Mouse (Mus musculus) lung, postnatal 0 days (tissue): ENCODE results near the gene Agbl2. TPM values are rescaled to one million over a fixed set of nuclear protein-coding genes. Genes with fewer than 3 reads are reported as not detected.

Source experiments
- ATAC-seq: fragments of 200-750 bp; cut with Nextera tagmentation; 2 replicates; pipeline ENCODE4 v1.8.0; 2017; ENCODE audit warnings: moderate library complexity
- DNase-seq: peaks from one replicate; pipeline ENCODE4 v3.0.0-alpha.2; 2016; ENCODE audit warnings: low spot score
- H3K27ac ChIP-seq: fragments of 300-500 bp; sonication (generic); 2 replicates; pipeline ENCODE4 v1.5.1; 2014; ENCODE audit warnings: antibody characterized with exemption, mild to moderate bottlenecking, low read length, mixed read lengths
- H3K27me3 ChIP-seq: fragments of 300-500 bp; sonication (generic); replicated peaks from 2 replicates; pipeline ENCODE4 v1.6.1; 2014; ENCODE audit warnings: low read length, mixed read lengths; ENCODE audit not compliant: insufficient read depth
- H3K36me3 ChIP-seq: fragments of 300-500 bp; sonication (generic); 2 replicates; pipeline ENCODE4 v1.6.1; 2014; ENCODE audit warnings: low read length, mixed read lengths; ENCODE audit not compliant: insufficient read depth
- H3K4me1 ChIP-seq: fragments of 300-500 bp; sonication (generic); 2 replicates; pipeline ENCODE4 v1.6.1; 2014; ENCODE audit warnings: antibody characterized with exemption, low read depth, low read length, mixed read lengths; ENCODE audit not compliant: insufficient read depth
- H3K4me2 ChIP-seq: fragments of 300-500 bp; sonication (generic); replicated peaks from 2 replicates; pipeline ENCODE4 v1.6.1; 2014; ENCODE audit warnings: low read depth, mild to moderate bottlenecking, low read length, moderate library complexity, mixed read lengths
- H3K4me3 ChIP-seq: fragments of 300-500 bp; sonication (generic); 2 replicates; pipeline ENCODE4 v1.5.1; 2014; ENCODE audit warnings: low read depth, low read length
- H3K9ac ChIP-seq: fragments of 300-500 bp; sonication (generic); replicated peaks from 2 replicates; pipeline ENCODE4 v1.6.1; 2014; ENCODE audit warnings: low read depth, mild to moderate bottlenecking
- H3K9me3 ChIP-seq: fragments of 300-500 bp; sonication (generic); 2 replicates; pipeline ENCODE4 v1.6.1; 2016; ENCODE audit warnings: low read length, mixed read lengths
- CTCF ChIP-seq: IDR thresholded peaks from 2 replicates; pipeline ENCODE4 v1.5.1; 2016; ENCODE audit warnings: antibody characterized with exemption, mild to moderate bottlenecking
- EP300 ChIP-seq: IDR thresholded peaks from 2 replicates; pipeline ENCODE4 v1.6.1; 2016; ENCODE audit warnings: antibody characterized with exemption, mild to moderate bottlenecking, control low read depth
- WGBS: fragments of 180-500 bp; shearing (Covaris S2); extraction: QIAGEN DNeasy Blood & Tissue Kit; methylation state at CpG from one replicate; pipeline ENCODE4 v1.1.7; 2014; 5-methylcytosine and 5-hydroxymethylcytosine counted together
- polyA plus RNA-seq: library from polyadenylated mRNA; unstranded; fragments of >200 nt; fragmentation: Nextera tagmentation; extraction: Ambion mirVana; gene quantifications from 2 replicates; pipeline ENCODE4 v1.2.1, GENCODE M21; 2015

Agbl2 gene
- polyA plus RNA-seq, 1 experiment from 2014 or later = 2.7 TPM

GRCm38 (mm10) chr2:90745053-90745678 is 37.4 kb upstream of the Agbl2 start, which contains the start of gene Fnbp4:
Fnbp4 (plus strand) TSS chr2:90745370.
- under 1% methylated on average over 44 of the region's 44 CpGs for WGBS
- no peaks in the 10 kb centered on the region for H3K27me3 ChIP-seq

DNA sequence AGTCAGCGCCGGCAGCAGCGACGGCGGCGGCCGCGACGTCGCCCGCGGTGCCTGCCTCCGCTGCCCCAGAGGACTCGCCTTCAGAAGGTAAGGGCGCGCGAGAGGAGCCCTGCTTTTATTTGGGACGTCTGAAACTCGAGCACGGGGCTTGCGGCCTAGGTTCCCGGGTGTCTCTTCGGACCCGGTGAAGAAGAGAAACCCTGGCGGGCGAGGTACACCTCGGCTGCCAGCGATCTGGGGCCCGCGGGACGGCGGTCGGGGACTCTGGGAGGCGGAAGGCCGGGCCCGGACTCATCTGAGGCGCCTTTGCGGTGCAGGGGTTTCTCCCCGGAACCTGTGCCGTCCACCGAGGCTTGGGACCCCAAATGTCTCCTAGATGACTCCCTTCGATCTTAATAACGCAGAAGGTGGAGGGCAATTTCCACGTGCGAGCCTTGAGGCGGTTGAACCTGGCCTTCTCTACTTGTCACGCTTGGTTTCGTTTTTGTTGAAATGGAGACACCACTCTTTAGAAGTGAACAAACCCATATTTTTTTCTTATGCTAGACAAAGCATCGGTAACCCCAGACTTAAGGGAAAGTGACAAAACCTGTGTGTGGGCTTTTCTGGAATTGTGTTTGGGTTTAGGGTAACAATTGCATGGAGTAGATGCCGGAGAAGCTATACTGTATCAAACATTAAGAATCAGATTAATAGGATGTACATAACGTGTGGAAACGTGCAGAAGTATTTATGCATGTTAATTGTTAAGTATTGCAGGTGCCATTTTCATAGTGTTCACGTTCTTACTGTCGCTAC is 36.6 kb upstream of the Agbl2 start:
- WGBS = under 1% methylated on average over 53 of the region's 54 CpGs
- H3K4me1 ChIP-seq = peaks cover 8% of the 10 kb centered on the region; the same call in 1 of the 2 replicates
- peak; percentile 54 for DNase-seq

More at GRCm38 (mm10) chr2:90745053-90745678, 37.4 kb upstream of the Agbl2 start, which contains the start of gene Fnbp4:
- Histone ChIP-seq H3K36me3 (no peaks in the 10 kb centered on the region), H3K27ac (peak within 1 kb of the TSS; percentile 97), H3K9ac (peak within 1 kb of the TSS; percentile 95), H3K4me2 (peak within 1 kb of the TSS; percentile 63), H3K9me3 (no peaks in the 10 kb centered on the region), H3K4me3 (peak within 1 kb of the TSS; percentile 96), H3K4me1 (peaks cover 8% of the 10 kb centered on the region; the same call in 1 of the 2 replicates)
- ATAC-seq (peak; percentile 99), DNase-seq (peak; percentile 100)
- TF ChIP-seq CTCF = peak; percentile 41; the same call in 1 of the 2 replicates
- TF ChIP-seq EP300 = peak; percentile 72

GRCm38 (mm10) chr2:90746538-90746865 is 36.0 kb upstream of the Agbl2 start:
- no peak for ATAC-seq
- TF ChIP-seq CTCF (no peak), EP300 (no peak)
- Histone ChIP-seq H3K4me1 (peaks cover 8% of the 10 kb centered on the region; the same call in 1 of the 2 replicates), H3K4me3 (peak overlapping the region; percentile 96), H3K4me2 (peak overlapping the region; percentile 63), H3K27ac (peak overlapping the region; percentile 97), H3K9me3 (no peaks in the 10 kb centered on the region), H3K9ac (peak overlapping the region; percentile 13; the same call in 1 of the 2 replicates), H3K36me3 (no peaks in the 10 kb centered on the region), H3K27me3 (no peaks in the 10 kb centered on the region)
- DNase-seq = peak; percentile 16
- WGBS = 7% methylated on average over 4 of the region's 4 CpGs

More for the DNA sequence above, 36.6 kb upstream of the Agbl2 start:
- TF ChIP-seq CTCF (no peak), EP300 (no peak)
- ATAC-seq = peak; percentile 37
- H3K9ac ChIP-seq = peak overlapping the region; percentile 95
- no peaks in the 10 kb centered on the region for H3K36me3 ChIP-seq
- H3K4me2 ChIP-seq = peak overlapping the region; percentile 63
- H3K4me3 ChIP-seq = peak overlapping the region; percentile 96
- H3K9me3 ChIP-seq = no peaks in the 10 kb centered on the region
- H3K27me3 ChIP-seq = no peaks in the 10 kb centered on the region
- H3K27ac ChIP-seq = peak overlapping the region; percentile 97

GRCm38 (mm10) chr2:90747131-90747530 is 35.4 kb upstream of the Agbl2 start:
- TF ChIP-seq CTCF (no peak), EP300 (no peak)
- H3K27ac ChIP-seq = no peak overlapping the region
- H3K9me3 ChIP-seq = no peaks in the 10 kb centered on the region
- 77% methylated on average over 10 of the region's 10 CpGs for WGBS
- H3K4me2 ChIP-seq = peak overlapping the region; percentile 63; the same call in 1 of the 2 replicates
- DNase-seq (no peak), ATAC-seq (no peak)
- no peaks in the 10 kb centered on the region for H3K27me3 ChIP-seq
- H3K36me3 ChIP-seq = no peaks in the 10 kb centered on the region
- H3K4me1 ChIP-seq = peaks cover 8% of the 10 kb centered on the region; the same call in 1 of the 2 replicates
- no peak overlapping the region for H3K4me3 ChIP-seq
- no peak overlapping the region for H3K9ac ChIP-seq

DNA sequence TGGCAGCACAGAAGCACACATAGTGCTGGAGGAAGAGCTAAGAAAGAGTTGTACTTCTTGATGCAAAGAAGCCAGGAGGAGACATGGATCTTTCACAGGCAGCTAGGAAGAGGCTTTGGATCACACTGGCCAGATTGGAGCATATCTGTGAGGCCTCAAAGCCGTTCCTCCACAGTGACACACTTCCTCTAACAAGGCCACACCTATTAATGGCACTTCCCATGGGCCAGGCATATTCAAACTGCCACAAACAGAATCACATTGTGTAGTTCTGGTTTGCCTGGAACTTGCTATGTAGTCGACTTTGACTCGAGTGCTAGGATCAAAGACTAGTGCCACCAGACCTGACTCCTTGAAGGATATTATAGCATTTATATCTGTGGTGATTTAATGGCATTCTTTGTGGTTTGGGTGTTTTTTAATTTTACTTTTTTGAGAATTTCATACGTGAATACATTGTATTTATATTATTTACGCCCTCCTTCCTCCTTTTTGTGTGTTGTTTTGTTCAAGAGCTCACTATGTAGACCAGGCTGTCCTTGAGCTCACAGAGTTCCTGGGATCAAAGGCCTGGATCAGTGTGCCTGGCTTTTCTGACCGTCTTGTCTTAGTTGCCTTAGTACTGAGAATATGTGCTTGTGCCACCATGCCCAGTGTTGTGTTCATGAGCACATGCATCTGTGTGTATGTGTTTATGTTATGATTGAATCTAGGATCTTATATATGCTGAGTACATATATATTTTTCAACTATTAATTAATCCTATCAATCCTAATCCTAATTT is 32.7 kb upstream of the Agbl2 start:
- H3K4me1 ChIP-seq = peaks cover 8% of the 10 kb centered on the region; the same call in 1 of the 2 replicates
- WGBS = 58% methylated on average over 6 of the region's 6 CpGs
- H3K27ac ChIP-seq = no peak overlapping the region
- TF ChIP-seq EP300 (no peak), CTCF (no peak)
- H3K9me3 ChIP-seq = no peaks in the 10 kb centered on the region
- H3K36me3 ChIP-seq = peaks cover 8% of the 10 kb centered on the region; the same call in 1 of the 2 replicates
- no peak overlapping the region for H3K4me3 ChIP-seq
- H3K27me3 ChIP-seq = no peaks in the 10 kb centered on the region
- no peak overlapping the region for H3K9ac ChIP-seq
- ATAC-seq (no peak), DNase-seq (peak; percentile 33)
- H3K4me2 ChIP-seq = no peak overlapping the region
